Mouse (Mus musculus) gastrocnemius, postnatal 14 days (tissue): ENCODE measurements around the gene Camk2n1. TPM values are rescaled to one million over a fixed set of nuclear protein-coding genes. Genes with fewer than 3 reads are reported as not detected.

ENCODE experiments used
- DNase-seq: peaks from one replicate; pipeline ENCODE4 v3.0.0; 2021; ENCODE audit warnings: mixed read lengths
- intact Hi-C: fragments of 180-260 bp; cut with DNase I; formaldehyde crosslinking; loops from one replicate; pipeline ENCODE4 v1.15.1; 2025; ENCODE audit warnings: low total_unique reads
- total RNA-seq, 2 experiments: library from RNA; stranded (reverse); gene quantifications; 2 replicates each; pipeline ENCODE4 v1.2.3; 2021

Gene Camk2n1
- total RNA-seq, 2 experiments from 2014 or later: 4.4 to 4.6 TPM

DNA sequence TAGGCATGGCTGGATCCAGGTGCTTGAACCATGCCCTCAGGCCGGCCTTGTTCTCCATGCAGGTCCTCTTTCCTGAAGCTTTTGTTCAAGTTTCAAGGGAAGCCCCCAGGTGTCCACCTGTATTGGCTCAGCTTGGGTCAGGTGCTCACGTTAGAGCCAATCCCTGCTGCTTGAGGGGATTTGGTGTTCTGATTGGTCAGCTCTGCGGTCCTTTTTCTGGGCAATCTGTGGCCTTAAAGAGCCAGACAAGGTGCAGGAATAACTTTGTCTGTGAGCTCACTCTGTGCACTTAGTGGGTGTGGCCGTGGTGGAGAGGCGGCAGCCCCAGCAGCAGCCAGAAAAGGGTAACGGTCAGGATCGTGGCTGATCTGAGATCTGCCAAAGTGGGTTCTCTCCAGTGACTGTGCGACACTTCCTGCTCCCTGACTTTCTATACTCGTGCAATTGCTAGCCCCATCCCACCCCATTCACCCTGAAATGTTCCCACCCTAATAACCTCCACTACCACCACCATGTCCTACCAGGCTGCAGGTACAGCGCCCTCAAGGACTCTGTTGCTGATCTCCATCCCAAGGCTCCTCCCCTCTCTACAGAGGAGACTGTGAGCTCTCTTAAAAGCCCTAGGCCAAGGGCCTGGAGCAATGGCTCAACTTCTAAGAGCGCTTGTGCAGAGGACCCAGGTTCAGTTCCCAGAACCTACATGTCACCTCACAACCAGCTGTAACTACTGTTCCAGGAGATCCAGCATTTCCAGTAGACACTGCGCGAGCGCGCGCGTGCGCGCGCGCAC, 45.9 kb downstream of the Camk2n1 start:
- intact Hi-C loops: loop anchor here (10.0 kb wide), 1 partner anchor 65 kb away; no protein-coding TSS in a partner anchor
- no peak for DNase-seq

DNA sequence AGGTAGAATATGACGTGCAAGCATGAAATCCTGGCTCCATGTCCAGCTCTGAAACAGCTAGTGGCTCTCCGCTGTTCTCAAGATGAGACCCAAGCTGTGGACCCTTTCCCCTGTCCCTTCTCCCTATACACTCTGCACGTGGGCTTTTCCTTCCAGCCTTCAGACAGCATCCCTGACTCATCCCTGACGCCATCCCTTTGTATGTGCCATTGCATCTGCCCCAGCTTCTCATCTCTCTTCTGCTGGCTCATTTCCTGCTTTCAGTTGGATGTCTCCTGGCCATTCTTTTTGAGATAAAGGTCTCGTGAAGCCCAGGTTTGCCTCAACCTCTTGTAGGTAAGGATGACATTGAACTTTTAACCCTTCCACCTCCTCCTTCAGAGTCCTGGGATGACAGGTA, 46.9 kb downstream of the Camk2n1 start:
- no peak for DNase-seq
- intact Hi-C loops: loop anchor here (10.0 kb wide), 1 partner anchor 64 kb away; no protein-coding TSS in a partner anchor

GRCm38 (mm10) chr4:138504632-138505101, 50.6 kb downstream of the Camk2n1 start:
- intact Hi-C loops: loop anchor here (10.0 kb wide), 1 partner anchor 60 kb away; no protein-coding TSS in a partner anchor
- DNase-seq: peak; percentile 45

GRCm38 (mm10) chr4:138505171-138505870, 51.2 kb downstream of the Camk2n1 start:
- peak; percentile 37 for DNase-seq
- intact Hi-C loops: loop anchor here (10.0 kb wide), 1 partner anchor 59 kb away; no protein-coding TSS in a partner anchor

DNA sequence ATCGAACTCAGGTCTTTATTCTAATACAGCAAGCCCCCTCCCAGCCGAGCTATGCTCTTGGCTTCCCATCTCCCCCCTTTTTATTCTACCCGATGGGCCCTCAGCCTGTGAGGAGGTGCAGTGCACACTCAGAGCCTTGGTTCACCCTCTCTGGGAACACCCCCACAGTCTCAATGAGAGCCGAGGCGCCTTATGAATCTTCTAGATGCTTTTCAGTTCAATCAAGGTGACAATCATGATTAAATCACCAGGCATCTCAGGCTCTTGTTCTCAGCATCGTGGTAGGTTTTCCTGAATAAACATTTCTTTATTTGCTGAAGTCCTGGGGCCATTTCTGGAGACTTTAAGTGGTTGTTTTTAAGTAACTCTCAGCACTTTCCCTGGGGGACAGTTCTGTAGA, 53.8 kb downstream of the Camk2n1 start:
- intact Hi-C loops: loop anchor here (10.0 kb wide), 1 partner anchor 57 kb away; no protein-coding TSS in a partner anchor
- DNase-seq: no peak

Other genes with a start within 250 kb of the Camk2n1 start
- 10 to 100 TPM; 49.4 to 49.6 TPM for gene Hp1bp3, start 238.0 kb upstream of the Camk2n1 start, total RNA-seq
- not detected for gene Sh2d5, start 203.9 kb upstream of the Camk2n1 start, total RNA-seq
- not detected for gene Kif17, start 203.9 kb upstream of the Camk2n1 start, total RNA-seq
- gene Ddost, start 149.6 kb upstream of the Camk2n1 start, total RNA-seq: 10 to 100 TPM; 51.0 to 59.3 TPM
- 100 to 1,000 TPM; 259 to 277 TPM for gene Pink1, start 128.0 kb upstream of the Camk2n1 start, total RNA-seq
- gene Cda, start 86.3 kb upstream of the Camk2n1 start, total RNA-seq: 1 to 10 TPM in 1 of 2 experiments, under 1 TPM in 1; 0.55 to 1.9 TPM
- gene Fam43b, start 57.8 kb upstream of the Camk2n1 start, total RNA-seq: under 1 TPM in 1 of 2 experiments, not detected in 1; 0.08 TPM
- gene Mul1, start 19.6 kb upstream of the Camk2n1 start, total RNA-seq: 10 to 100 TPM; 31.1 to 34.2 TPM
- not detected for gene Vwa5b1, start 181.6 kb downstream of the Camk2n1 start, total RNA-seq